Mouse (Mus musculus) embryonic facial prominence, embryonic 13.5 days (tissue): Measurements from ENCODE around the gene Cntnap2. TPM values are rescaled to one million over a fixed set of nuclear protein-coding genes. Genes with fewer than 3 reads are reported as not detected.
"Not testable (repeated sequence)": the region's sequence is repeated elsewhere in the genome, so short reads cannot be mapped to it uniquely, and the experiment has no call there.

Experiments used
- ATAC-seq: fragments of 200-750 bp; cut with Nextera tagmentation; 2 replicates; pipeline ENCODE4 v1.8.0; 2017; ENCODE audit warnings: low read depth; ENCODE audit not compliant: insufficient number of reproducible peaks, insufficient read depth, low FRiP score, low TSS enrichment
- H3K27ac ChIP-seq: fragments of 300-500 bp; sonication (generic); 2 replicates; pipeline ENCODE4 v1.5.1; 2015; ENCODE audit warnings: moderate library complexity, mild to moderate bottlenecking, inconsistent platforms
- H3K27me3 ChIP-seq: fragments of 300-500 bp; sonication (generic); 2 replicates; pipeline ENCODE4 v1.6.1; 2015; ENCODE audit warnings: mild to moderate bottlenecking, inconsistent platforms
- H3K36me3 ChIP-seq: fragments of 300-500 bp; sonication (generic); 2 replicates; pipeline ENCODE4 v1.6.1; 2015; ENCODE audit warnings: mild to moderate bottlenecking, inconsistent platforms
- H3K4me1 ChIP-seq: fragments of 300-500 bp; sonication (generic); 2 replicates; pipeline ENCODE4 v1.6.1; 2015; ENCODE audit warnings: inconsistent platforms
- H3K4me2 ChIP-seq: fragments of 300-500 bp; sonication (generic); 2 replicates; pipeline ENCODE4 v1.6.1; 2015; ENCODE audit warnings: moderate library complexity, mild to moderate bottlenecking, inconsistent platforms
- H3K4me3 ChIP-seq: fragments of 300-500 bp; sonication (generic); 2 replicates; pipeline ENCODE4 v1.5.1; 2015; ENCODE audit warnings: mild to moderate bottlenecking, inconsistent platforms
- H3K9ac ChIP-seq: fragments of 300-500 bp; sonication (generic); 2 replicates; pipeline ENCODE4 v1.6.1; 2015; ENCODE audit warnings: mild to moderate bottlenecking, inconsistent platforms
- H3K9me3 ChIP-seq: fragments of 300-500 bp; sonication (generic); 2 replicates; pipeline ENCODE4 v1.6.1; 2016; ENCODE audit warnings: inconsistent platforms
- WGBS: fragments of 180-500 bp; shearing (Covaris S2); methylation state at CpG from one replicate; pipeline ENCODE4 v1.1.7; 2015; ENCODE audit warnings: mixed read lengths; 5-methylcytosine and 5-hydroxymethylcytosine counted together
- polyA plus RNA-seq: library from polyadenylated mRNA; unstranded; fragments of >200 nt; fragmentation: Nextera tagmentation; extraction: Ambion mirVana; gene quantifications from 2 replicates; pipeline ENCODE4 v1.2.1, GENCODE M21; 2015

The Cntnap2 gene
- polyA plus RNA-seq, 1 experiment from 2014 or later: 3.1 TPM

DNA sequence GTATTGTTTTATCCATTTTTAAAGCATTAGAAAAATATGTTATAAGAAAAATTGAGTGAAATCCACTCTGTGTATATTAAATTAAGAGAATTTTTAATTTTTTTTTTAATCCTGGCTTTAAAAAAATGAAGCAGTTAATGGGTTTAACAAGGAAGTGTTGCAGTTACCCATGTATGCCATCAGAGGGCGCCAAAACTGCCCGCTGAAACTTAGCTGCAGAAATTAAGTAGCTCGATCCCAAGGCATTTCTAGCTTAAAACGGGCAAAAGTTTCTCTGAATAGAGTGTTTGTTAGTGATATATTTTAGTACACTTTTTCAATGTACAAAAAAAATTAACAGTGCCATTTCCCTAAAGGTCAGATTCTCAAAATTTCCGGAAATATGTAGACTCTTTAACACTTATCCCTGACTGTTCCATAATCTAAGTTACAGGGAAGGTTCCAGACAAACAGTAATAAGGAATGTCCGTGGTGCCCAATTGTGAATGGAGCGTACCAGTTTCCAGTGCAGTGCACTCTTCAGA, 2132.2 kb downstream of the Cntnap2 start:
- ATAC-seq: no peak
- WGBS: 18% methylated on average over 7 of the region's 7 CpGs
- Histone ChIP-seq H3K9me3 (no peaks in the 10 kb centered on the region), H3K4me3 (peak overlapping the region; percentile 4; the same call in 1 of the 2 replicates), H3K27ac (no peak overlapping the region), H3K4me1 (0 out of 2 replicates have a peak, but pooled peaks cover 2% of the 10 kb centered on the region), H3K4me2 (peak overlapping the region; percentile 44), H3K36me3 (no peaks in the 10 kb centered on the region), H3K27me3 (no peaks in the 10 kb centered on the region), H3K9ac (no peak overlapping the region)

DNA sequence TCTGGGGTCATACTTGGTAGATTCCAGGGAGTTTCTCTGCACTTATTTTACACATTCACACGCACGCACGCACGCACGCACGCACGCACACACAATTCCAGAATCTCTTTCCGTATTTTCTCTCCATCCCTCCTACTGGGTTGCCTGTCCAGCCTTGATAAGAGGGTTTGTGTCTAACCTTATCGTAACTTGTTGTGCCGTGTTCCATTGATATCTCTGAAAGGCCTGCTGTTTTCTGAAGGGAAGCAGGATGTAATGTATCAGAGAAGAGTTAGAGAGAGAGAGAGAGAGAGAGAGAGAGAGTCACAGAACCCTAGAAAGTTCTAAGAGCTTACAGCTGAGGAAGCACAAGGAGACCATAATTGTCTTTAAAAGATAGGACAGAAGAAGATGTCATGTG, 2132.8 kb downstream of the Cntnap2 start:
- H3K27ac ChIP-seq: no peak overlapping the region
- no peak for ATAC-seq
- H3K27me3 ChIP-seq: no peaks in the 10 kb centered on the region
- 0 out of 2 replicates have a peak, but pooled peaks cover 2% of the 10 kb centered on the region for H3K4me1 ChIP-seq
- no peak overlapping the region for H3K9ac ChIP-seq
- peak overlapping the region; percentile 44 for H3K4me2 ChIP-seq
- no peaks in the 10 kb centered on the region for H3K9me3 ChIP-seq
- 86% methylated on average over 10 of the region's 10 CpGs for WGBS
- no peaks in the 10 kb centered on the region for H3K36me3 ChIP-seq
- H3K4me3 ChIP-seq: no peak overlapping the region

DNA sequence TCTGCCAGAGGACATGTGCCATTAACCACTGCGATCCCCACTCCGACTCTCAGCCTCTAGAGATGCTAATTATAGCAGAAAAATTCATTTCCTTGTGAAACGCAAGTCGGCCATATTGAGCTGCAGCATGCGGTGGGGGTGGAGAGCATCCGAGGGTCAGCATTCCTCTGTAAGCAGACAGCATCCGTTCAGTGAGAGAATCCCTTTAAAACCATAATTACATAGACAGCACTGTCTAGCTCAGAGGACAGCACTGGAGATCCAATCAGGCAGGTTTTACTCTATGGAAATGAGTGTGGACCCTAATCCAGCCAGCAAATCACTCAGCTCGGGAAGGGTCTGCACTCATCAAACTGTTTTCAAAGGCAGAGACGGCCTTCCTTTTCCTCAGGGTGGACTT, 2133.3 kb downstream of the Cntnap2 start:
- ATAC-seq: 0 out of 2 replicates have a peak, but pooled peaks have one; percentile 56
- Histone ChIP-seq H3K9me3 (no peaks in the 10 kb centered on the region), H3K9ac (no peak overlapping the region), H3K36me3 (no peaks in the 10 kb centered on the region), H3K4me3 (no peak overlapping the region), H3K27me3 (no peaks in the 10 kb centered on the region), H3K4me2 (no peak overlapping the region; the same call in 1 of the 2 replicates), H3K27ac (no peak overlapping the region), H3K4me1 (0 out of 2 replicates have a peak, but pooled peaks cover 2% of the 10 kb centered on the region)
- 58% methylated on average over 9 of the region's 9 CpGs for WGBS

DNA sequence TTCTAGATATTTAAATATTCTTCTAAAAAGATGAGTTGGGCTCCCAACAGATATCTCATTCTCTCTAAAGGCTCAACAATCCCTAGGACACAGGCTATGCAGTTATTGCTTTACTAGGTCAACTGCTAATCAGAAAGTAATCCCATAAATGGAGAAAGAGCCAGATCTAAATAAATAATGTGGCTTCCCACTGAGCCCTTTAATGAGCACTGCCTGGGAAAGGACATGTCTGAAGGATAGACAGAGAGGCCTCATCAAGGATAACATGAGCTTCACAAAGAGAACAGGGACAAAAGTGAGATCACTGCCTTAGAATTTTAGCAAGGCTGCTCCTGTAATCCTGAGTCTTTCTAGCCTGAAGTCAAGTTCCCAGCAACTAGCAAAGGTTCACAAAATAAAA, 2138.4 kb downstream of the Cntnap2 start:
- no peak for ATAC-seq
- Histone ChIP-seq H3K9me3 (0 out of 2 replicates have a peak, but pooled peaks cover 4% of the 10 kb centered on the region), H3K27me3 (no peaks in the 10 kb centered on the region), H3K4me2 (no peak overlapping the region), H3K4me1 (no peaks in the 10 kb centered on the region), H3K4me3 (no peak overlapping the region), H3K27ac (no peak overlapping the region), H3K9ac (no peak overlapping the region), H3K36me3 (no peaks in the 10 kb centered on the region)

DNA sequence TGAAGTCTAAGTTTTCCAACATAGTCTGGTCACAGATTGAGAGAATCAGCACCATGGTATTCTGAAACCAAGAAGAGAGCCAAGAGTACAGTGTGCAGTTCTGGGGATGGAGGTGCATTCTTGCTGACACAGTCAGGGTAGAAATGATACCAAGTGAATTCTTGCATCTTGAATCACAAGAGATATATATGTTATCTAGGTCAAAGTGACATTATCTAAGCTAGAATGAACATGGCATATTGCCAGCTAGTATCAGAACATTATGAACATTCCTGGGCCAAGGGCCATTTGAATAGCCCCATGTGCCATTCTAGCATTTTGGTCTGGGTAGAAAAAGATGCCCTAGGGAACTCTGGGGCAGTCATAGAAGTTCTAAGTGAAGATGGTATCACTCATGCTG, 2141.5 kb downstream of the Cntnap2 start:
- no peak overlapping the region for H3K9ac ChIP-seq
- ATAC-seq: no peak
- no peak overlapping the region for H3K27ac ChIP-seq
- H3K36me3 ChIP-seq: no peaks in the 10 kb centered on the region
- H3K4me2 ChIP-seq: no peak overlapping the region
- no peak overlapping the region for H3K4me3 ChIP-seq
- H3K9me3 ChIP-seq: 0 out of 2 replicates have a peak, but pooled peaks cover 4% of the 10 kb centered on the region
- no peaks in the 10 kb centered on the region for H3K4me1 ChIP-seq
- no peaks in the 10 kb centered on the region for H3K27me3 ChIP-seq

DNA sequence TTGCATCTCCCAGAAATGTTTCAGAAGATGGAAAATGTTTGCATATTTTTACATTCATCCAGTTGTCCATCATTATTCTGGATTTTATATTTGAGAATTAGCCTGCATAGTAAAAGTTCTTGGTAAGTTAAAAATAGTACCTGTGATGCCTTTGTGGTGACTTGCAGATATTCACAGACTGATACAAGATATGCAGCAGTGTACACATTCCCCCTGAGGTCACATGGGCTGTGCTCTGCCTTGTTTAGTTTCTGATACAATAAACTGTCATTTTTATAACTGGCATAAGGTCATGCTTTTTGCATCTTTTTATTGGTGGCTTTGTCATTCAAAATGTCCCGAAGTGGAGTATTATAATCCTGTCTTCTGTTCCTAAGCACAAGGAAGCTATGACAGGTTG, 2148.9 kb downstream of the Cntnap2 start:
- ATAC-seq: no peak
- no peaks in the 10 kb centered on the region for H3K4me1 ChIP-seq
- WGBS: 78% methylated on average over 1 of the region's 1 CpGs
- H3K9me3 ChIP-seq: no peaks in the 10 kb centered on the region
- no peak overlapping the region for H3K4me2 ChIP-seq
- no peak overlapping the region for H3K9ac ChIP-seq
- no peak overlapping the region for H3K4me3 ChIP-seq
- no peaks in the 10 kb centered on the region for H3K27me3 ChIP-seq
- no peaks in the 10 kb centered on the region for H3K36me3 ChIP-seq
- no peak overlapping the region for H3K27ac ChIP-seq

DNA sequence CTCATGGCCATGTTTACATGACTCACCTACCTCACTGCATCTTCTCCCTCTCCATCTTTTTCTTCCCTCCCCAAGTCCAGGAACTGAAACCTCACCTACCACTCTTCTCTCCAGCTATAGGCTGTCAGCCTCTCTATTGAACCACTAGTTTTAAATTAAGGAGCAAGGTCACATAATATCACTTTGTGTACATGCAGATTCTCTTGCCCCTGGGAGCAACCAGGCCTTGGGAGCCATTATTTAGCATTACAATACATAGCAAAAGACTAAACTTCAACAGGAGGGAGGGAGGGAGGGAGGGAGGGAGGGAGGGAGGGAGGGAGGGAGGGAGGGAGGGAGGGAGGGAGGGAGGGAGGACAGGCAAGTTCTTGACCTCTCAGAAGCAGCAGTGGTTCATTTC, 2155.6 kb downstream of the Cntnap2 start:
- Histone ChIP-seq H3K9me3 (no peaks in the 10 kb centered on the region), H3K36me3 (no peaks in the 10 kb centered on the region), H3K27me3 (no peaks in the 10 kb centered on the region), H3K4me1 (no peaks in the 10 kb centered on the region), H3K4me3 (no peak overlapping the region), H3K27ac (no peak overlapping the region), H3K9ac (no peak overlapping the region), H3K4me2 (no peak overlapping the region)
- no peak for ATAC-seq

DNA sequence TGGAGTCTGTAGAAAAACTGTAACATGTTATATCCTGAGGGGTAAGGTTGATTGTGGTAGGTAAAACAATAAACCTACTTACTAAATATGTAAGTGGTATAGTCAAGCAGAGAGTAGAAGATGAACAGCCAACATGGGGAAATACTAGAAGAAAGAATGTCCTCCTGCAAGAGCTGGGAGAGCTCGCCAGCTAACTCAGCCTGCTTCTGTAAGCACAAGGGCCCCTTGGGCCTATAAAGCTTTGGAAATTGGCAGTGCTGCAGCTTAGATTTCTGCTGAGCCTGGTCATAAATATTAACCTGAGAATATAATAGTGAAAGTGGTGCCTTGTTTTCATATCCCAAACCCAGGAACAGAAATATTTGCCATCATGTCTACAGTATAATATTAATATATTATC, 2164.4 kb downstream of the Cntnap2 start:
- not testable (repeated sequence) for H3K4me2 ChIP-seq, ATAC-seq, H3K36me3 ChIP-seq, H3K27ac ChIP-seq, H3K9me3 ChIP-seq, H3K9ac ChIP-seq, H3K4me3 ChIP-seq, H3K4me1 ChIP-seq, H3K27me3 ChIP-seq
- 34% methylated on average over 1 of the region's 1 CpGs for WGBS

DNA sequence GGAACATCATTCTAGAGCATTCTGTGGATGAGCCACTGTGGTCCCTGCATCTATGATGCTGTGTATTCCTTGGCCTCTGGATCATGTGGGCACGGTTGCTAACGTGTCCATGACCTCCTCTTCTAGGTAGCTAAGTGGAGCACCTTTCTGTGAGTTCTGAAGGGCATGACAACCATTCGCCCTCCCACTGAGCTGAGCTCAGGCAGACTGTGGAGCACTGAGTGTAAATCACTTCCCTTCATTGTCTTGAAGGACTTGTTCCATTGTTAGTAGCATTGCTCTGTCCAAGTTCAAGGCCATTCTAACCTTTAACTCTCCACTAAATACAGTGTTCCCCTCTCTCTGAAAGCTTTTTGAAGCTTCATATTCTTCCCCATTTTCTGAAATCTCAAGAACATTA, 2166.2 kb downstream of the Cntnap2 start:
- H3K4me3 ChIP-seq, H3K4me1 ChIP-seq, H3K9ac ChIP-seq, H3K9me3 ChIP-seq, H3K27me3 ChIP-seq, H3K36me3 ChIP-seq, H3K27ac ChIP-seq, H3K4me2 ChIP-seq, ATAC-seq: not testable (repeated sequence)
- whole genome bisulfite sequencing: 79% methylated on average over 3 of the region's 3 CpGs

DNA sequence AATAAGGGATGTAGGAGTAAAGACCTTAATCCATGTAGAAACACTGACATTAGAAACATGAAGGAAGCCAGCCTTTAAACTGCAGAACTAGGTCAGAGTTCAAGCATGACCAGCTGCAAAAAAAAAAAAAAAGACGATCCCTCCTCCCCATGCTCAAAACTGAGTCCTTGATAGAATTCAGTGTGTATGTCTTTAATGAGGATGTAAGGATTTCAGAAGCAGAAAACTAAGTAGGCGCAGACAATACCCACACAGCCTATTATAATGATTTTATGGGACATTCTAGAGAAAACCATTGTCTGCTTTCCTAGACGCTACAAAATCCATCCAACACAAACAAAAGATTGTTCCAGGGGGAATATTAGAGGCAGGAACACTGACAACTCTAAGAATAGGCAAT, 2168.4 kb downstream of the Cntnap2 start:
- Histone ChIP-seq H3K27ac (no peak overlapping the region), H3K9ac (no peak overlapping the region), H3K4me3 (no peak overlapping the region), H3K9me3 (no peaks in the 10 kb centered on the region), H3K36me3 (no peaks in the 10 kb centered on the region), H3K27me3 (no peaks in the 10 kb centered on the region), H3K4me1 (no peaks in the 10 kb centered on the region), H3K4me2 (no peak overlapping the region)
- ATAC-seq: no peak
- 47% methylated on average over 3 of the region's 3 CpGs for WGBS

DNA sequence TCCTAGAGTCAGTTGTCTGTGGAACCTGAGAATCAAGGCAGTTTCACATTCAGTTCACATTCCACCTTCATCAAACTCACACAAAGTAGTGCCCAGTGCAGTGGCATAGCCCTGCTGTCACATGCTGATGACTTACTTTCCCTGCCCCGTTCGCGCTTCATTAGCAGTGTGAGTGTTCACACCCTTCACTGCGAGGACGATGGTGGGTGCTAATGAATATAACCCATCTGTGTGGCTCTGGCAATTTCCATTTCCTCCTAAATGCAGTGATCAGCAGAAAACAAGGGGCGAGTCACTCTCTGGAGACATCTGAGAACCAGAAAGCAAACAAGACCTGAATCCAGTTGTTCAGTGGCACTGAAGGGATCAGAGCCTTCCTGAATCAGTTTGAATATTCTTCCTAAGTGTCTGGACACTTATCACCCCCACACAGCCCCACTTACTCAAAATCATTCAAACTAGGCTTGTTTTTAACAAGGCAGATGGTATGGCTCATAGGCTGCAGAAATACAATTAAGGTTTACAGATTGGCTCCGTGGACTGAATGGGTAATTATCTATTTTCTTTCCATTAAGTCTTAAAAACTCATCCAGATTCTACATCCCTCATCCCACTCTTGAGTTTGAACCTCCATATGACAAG, 2169.6 kb downstream of the Cntnap2 start:
- Histone ChIP-seq H3K9me3 (no peaks in the 10 kb centered on the region), H3K27ac (no peak overlapping the region), H3K4me2 (no peak overlapping the region), H3K36me3 (no peaks in the 10 kb centered on the region), H3K4me1 (no peaks in the 10 kb centered on the region), H3K4me3 (no peak overlapping the region), H3K27me3 (no peaks in the 10 kb centered on the region), H3K9ac (no peak overlapping the region)
- 66% methylated on average over 7 of the region's 7 CpGs for WGBS
- no peak for ATAC-seq

DNA sequence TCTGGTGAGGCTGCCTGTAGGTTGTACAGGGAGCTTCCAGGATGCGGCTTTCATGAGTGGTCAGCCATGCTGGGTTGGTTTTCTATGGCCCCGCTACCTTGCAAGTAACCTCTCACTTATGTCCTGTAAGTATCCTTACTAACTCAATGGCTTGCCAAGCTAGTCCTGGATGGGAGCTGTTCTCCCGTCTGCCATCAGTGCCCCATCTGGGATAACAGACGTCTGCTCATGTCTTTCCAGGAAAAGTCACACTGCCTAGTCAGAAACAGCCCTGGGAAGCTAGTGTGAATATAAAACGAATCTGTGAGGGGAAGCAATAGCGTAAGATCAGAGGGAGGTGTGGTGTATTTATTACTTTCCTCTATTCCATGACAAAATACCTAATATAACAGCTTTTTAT, 2172.4 kb downstream of the Cntnap2 start:
- H3K4me2 ChIP-seq: no peak overlapping the region
- ATAC-seq: no peak
- no peak overlapping the region for H3K4me3 ChIP-seq
- 77% methylated on average over 6 of the region's 6 CpGs for WGBS
- H3K27ac ChIP-seq: no peak overlapping the region
- no peak overlapping the region for H3K9ac ChIP-seq
- H3K27me3 ChIP-seq: no peaks in the 10 kb centered on the region
- H3K9me3 ChIP-seq: no peaks in the 10 kb centered on the region
- H3K4me1 ChIP-seq: no peaks in the 10 kb centered on the region
- no peaks in the 10 kb centered on the region for H3K36me3 ChIP-seq
